In genomic region chr4:127173461-127173860, GRCm38 (mm10) we compare ENCODE assay signal across 9 mouse cellular contexts. TPM values are rescaled to one million over a fixed set of nuclear protein-coding genes. Genes with fewer than 3 reads are reported as not detected.
DNase-seq lines count a peak whose midpoint lies in the region; ATAC-seq and TF ChIP-seq lines count a peak whose summit lies in the region.
"Had no signal": no experiment of that assay in that cellular context is flagged by ENCODE, and none has a peak within 500 bp of the region (broad histone marks: within the 10 kb centered on the region; RNA-seq: fewer than 3 reads in every experiment).

No protein-coding gene starts in this region.

- H3K27ac ChIP-seq in limb, embryonic 14.5 days (replicated peaks; ENCODE audit: low read depth, low read length), result no peak overlapping the region
- no peak overlapping the region for H3K27ac ChIP-seq in neural tube, embryonic 15.5 days (replicated peaks)
- H3K27ac ChIP-seq: lung, embryonic 15.5 days had no signal

- 4% methylated on average over 8 of the region's 8 CpGs for whole genome bisulfite sequencing in limb, embryonic 14.5 days
- WGBS in neural tube, embryonic 15.5 days, result 6% methylated on average over 8 of the region's 8 CpGs

- no peak for ATAC-seq in limb, embryonic 14.5 days (ENCODE audit: low FRiP score, low read depth)
- ATAC-seq in neural tube, embryonic 15.5 days (ENCODE audit: low FRiP score), result no peak

- no peak overlapping the region for H3K4me3 ChIP-seq in limb, embryonic 14.5 days (replicated peaks; ENCODE audit: low read length)
- 0 out of 2 replicates have a peak overlapping the region, but pooled peaks have one; percentile 13 for H3K4me3 ChIP-seq in neural tube, embryonic 15.5 days (replicated peaks)
- H3K4me3 ChIP-seq: lung, embryonic 15.5 days had no signal

- no peak overlapping the region for H3K4me2 ChIP-seq in limb, embryonic 14.5 days (replicated peaks; ENCODE audit: low read depth, low read length, severe bottlenecking)
- H3K4me2 ChIP-seq in neural tube, embryonic 15.5 days, result peak overlapping the region; percentile 38
- H3K4me2 ChIP-seq: lung, embryonic 15.5 days had no signal

- peaks cover 28% of the 10 kb centered on the region for H3K27me3 ChIP-seq in limb, embryonic 14.5 days (ENCODE audit: control insufficient read depth, insufficient read depth, low read length)
- 0 out of 2 replicates have a peak, but pooled peaks cover 3% of the 10 kb centered on the region for H3K27me3 ChIP-seq in neural tube, embryonic 15.5 days (replicated peaks)

- no peak for TF ChIP-seq POLR2A in limb, embryonic 14.5 days (IDR thresholded peaks at IDR 0.05; ENCODE audit: borderline replicate concordance, extremely low read depth, insufficient read depth, insufficient read length)

- no peaks in the 10 kb centered on the region for H3K9me3 ChIP-seq in limb, embryonic 14.5 days (ENCODE audit: control insufficient read depth, low read length)
- H3K9me3 ChIP-seq in neural tube, embryonic 15.5 days (replicated peaks), result no peaks in the 10 kb centered on the region
- H3K9me3 ChIP-seq: lung, embryonic 15.5 days had no signal

- H3K9ac ChIP-seq in limb, embryonic 14.5 days (ENCODE audit: low read depth, low read length, severe bottlenecking), result no peak overlapping the region
- H3K9ac ChIP-seq in neural tube, embryonic 15.5 days (replicated peaks), result 0 out of 2 replicates have a peak overlapping the region, but pooled peaks have one; percentile 17
- H3K9ac ChIP-seq: lung, embryonic 15.5 days had no signal

- peak; percentile 15 for DNase-seq in gastrocnemius, adult 18-20 months (ENCODE audit: low spot score)
- DNase-seq in gastrocnemius, adult 8-10 months (ENCODE audit: low spot score in 2 of 2), result no peak
- DNase-seq in 416B (ENCODE audit: low read depth), result peak; percentile 53
- DNase-seq in adrenal gland, postnatal 14 days, result peak; percentile 90
- peak; percentile 68 for DNase-seq in gastrocnemius, postnatal 10 days
- peak; percentile 87 for DNase-seq in limb, embryonic 14.5 days (ENCODE audit: low spot score)
- no peak for DNase-seq in frontal cortex, postnatal 14 days (ENCODE audit: low spot score in 2 of 2)

- H3K4me1 ChIP-seq in limb, embryonic 14.5 days (ENCODE audit: control insufficient read depth, insufficient read depth, low read length), result peaks cover 5% of the 10 kb centered on the region
- peaks cover 44% of the 10 kb centered on the region for H3K4me1 ChIP-seq in neural tube, embryonic 15.5 days

- H3K36me3 ChIP-seq in limb, embryonic 14.5 days (ENCODE audit: control insufficient read depth, insufficient read depth, low read length), result no peaks in the 10 kb centered on the region
- no peaks in the 10 kb centered on the region for H3K36me3 ChIP-seq in neural tube, embryonic 15.5 days
- H3K36me3 ChIP-seq: lung, embryonic 15.5 days had no signal

RNA-seq across cellular contexts. Expression of gene Dlgap3, which starts 4.5 kb away (rescaled TPM):
- under 1 TPM in 1 of 2 experiments, not detected in 1; 0.21 TPM for total RNA-seq in gastrocnemius, adult 18-20 months (2021)
- total RNA-seq in gastrocnemius, adult 8-10 months (2022), result under 1 TPM in 3 of 4 experiments, not detected in 1; 0.11 to 0.15 (median 0.13) TPM
- total RNA-seq in adrenal gland, postnatal 14 days (2021), result 6.7 and 6.8 TPM in 2 replicates
- under 1 TPM; 0.68 to 0.78 TPM for total RNA-seq in gastrocnemius, postnatal 10 days (2021)
- 1.4 and 1.7 TPM in 2 replicates for polyA plus RNA-seq in limb, embryonic 14.5 days (2012; rRNA removed)
- polyA plus RNA-seq in limb, embryonic 14.5 days (2014; fragmentation: Nextera tagmentation; extraction: Ambion mirVana), result 1.1 and 1.4 TPM in 2 replicates
- polyA plus RNA-seq in neural tube, embryonic 15.5 days (2015; fragmentation: Nextera tagmentation; extraction: Ambion mirVana), result 20.9 and 25.1 TPM in 2 replicates

RNA-seq across cellular contexts. Expression of gene Tmem35b, which starts 50.0 kb away (rescaled TPM):
- under 1 TPM; 0.62 to 0.90 TPM for total RNA-seq in gastrocnemius, adult 18-20 months (2021)
- 1 to 10 TPM in 3 of 4 experiments, under 1 TPM in 1; 0.70 to 1.2 (median 1.0) TPM for total RNA-seq in gastrocnemius, adult 8-10 months (2022)
- 11.1 and 12.2 TPM in 2 replicates for total RNA-seq in adrenal gland, postnatal 14 days (2021)
- total RNA-seq in gastrocnemius, postnatal 10 days (2021), result 1 to 10 TPM; 1.1 to 1.5 TPM
- 12.9 and 13.8 TPM in 2 replicates for polyA plus RNA-seq in limb, embryonic 14.5 days (2012; rRNA removed)
- 12.5 and 15.1 TPM in 2 replicates for polyA plus RNA-seq in limb, embryonic 14.5 days (2014; fragmentation: Nextera tagmentation; extraction: Ambion mirVana)
- 17.7 and 18.9 TPM in 2 replicates for polyA plus RNA-seq in neural tube, embryonic 15.5 days (2015; fragmentation: Nextera tagmentation; extraction: Ambion mirVana)

Comparison
In these comparisons a context has a peak if more than half of its experiments do, and no peak if none do; other contexts are left out.
1. DNase-seq: peak in gastrocnemius, adult 18-20 months (single experiment), 416B (single experiment), adrenal gland, postnatal 14 days (single experiment), gastrocnemius, postnatal 10 days (single experiment) and limb, embryonic 14.5 days (single experiment); none in gastrocnemius, adult 8-10 months (0 of 2) and frontal cortex, postnatal 14 days (0 of 2).